Mouse (Mus musculus) midbrain, embryonic 14.5 days (tissue): ENCODE results near the gene Fggy. TPM values are rescaled to one million over a fixed set of nuclear protein-coding genes. Genes with fewer than 3 reads are reported as not detected.

ENCODE experiments used
- ATAC-seq: fragments of 200-750 bp; cut with Nextera tagmentation; 2 replicates; pipeline ENCODE4 v1.8.0; 2017; ENCODE audit warnings: moderate number of reproducible peaks, moderate library complexity; ENCODE audit not compliant: low FRiP score, low TSS enrichment
- DNase-seq: peaks from one replicate; pipeline ENCODE4 v3.0.0-alpha.2; 2015
- H3K27ac ChIP-seq: fragments of 300-500 bp; sonication (generic); replicated peaks from 2 replicates; pipeline ENCODE4 v1.5.1; 2014; ENCODE audit warnings: mild to moderate bottlenecking, low read depth, low read length, moderate library complexity
- H3K27me3 ChIP-seq: fragments of 300-500 bp; sonication (generic); 2 replicates; pipeline ENCODE4 v1.6.1; 2014; ENCODE audit warnings: low read length, control low read depth, mixed read lengths; ENCODE audit not compliant: control insufficient read depth, insufficient read depth
- H3K36me3 ChIP-seq: fragments of 300-500 bp; sonication (generic); 2 replicates; pipeline ENCODE4 v1.6.1; 2014; ENCODE audit warnings: low read length, control low read depth; ENCODE audit not compliant: control insufficient read depth, insufficient read depth
- H3K4me1 ChIP-seq: fragments of 300-500 bp; sonication (generic); 2 replicates; pipeline ENCODE4 v1.6.1; 2014; ENCODE audit warnings: mild to moderate bottlenecking, antibody characterized with exemption, low read length, control low read depth; ENCODE audit not compliant: control insufficient read depth, insufficient read depth
- H3K4me2 ChIP-seq: fragments of 300-500 bp; sonication (generic); 2 replicates; pipeline ENCODE4 v1.6.1; 2014; ENCODE audit warnings: mild to moderate bottlenecking, low read length, moderate library complexity
- H3K4me3 ChIP-seq: fragments of 300-500 bp; sonication (generic); replicated peaks from 2 replicates; pipeline ENCODE4 v1.5.1; 2014; ENCODE audit warnings: low read depth, low read length
- H3K9ac ChIP-seq: fragments of 300-500 bp; sonication (generic); replicated peaks from 2 replicates; pipeline ENCODE4 v1.6.1; 2014; ENCODE audit warnings: mild to moderate bottlenecking, low read length, moderate library complexity
- H3K9me3 ChIP-seq: fragments of 300-500 bp; sonication (generic); 2 replicates; pipeline ENCODE4 v1.6.1; 2016; ENCODE audit warnings: low read length, control low read depth, mixed read lengths; ENCODE audit not compliant: control insufficient read depth
- WGBS: fragments of 180-500 bp; shearing (Covaris S2); extraction: QIAGEN DNeasy Blood & Tissue Kit; methylation state at CpG from one replicate; pipeline ENCODE4 v1.1.7; 2014; 5-methylcytosine and 5-hydroxymethylcytosine counted together
- polyA plus RNA-seq: library from polyadenylated mRNA; unstranded; fragments of >200 nt; fragmentation: Nextera tagmentation; extraction: Ambion mirVana; gene quantifications from 2 replicates; pipeline ENCODE4 v1.2.1, GENCODE M21; 2014

The Fggy gene
- polyA plus RNA-seq, 1 experiment from 2014 or later: 8.8 TPM

- 92% methylated on average over 2 of the region's 2 CpGs for WGBS
- Histone ChIP-seq H3K27me3 (no peaks in the 10 kb centered on the region), H3K4me2 (no peak overlapping the region), H3K9ac (no peak overlapping the region), H3K36me3 (no peaks in the 10 kb centered on the region), H3K4me1 (no peaks in the 10 kb centered on the region), H3K27ac (no peak overlapping the region), H3K9me3 (no peaks in the 10 kb centered on the region), H3K4me3 (no peak overlapping the region)
- no peak for ATAC-seq
- no peak for DNase-seq
Observed at GRCm38 (mm10) chr4:95909689-95910654, 352.7 kb downstream of the Fggy start.

GRCm38 (mm10) chr4:95913026-95913425, 355.7 kb downstream of the Fggy start:
- Histone ChIP-seq H3K4me1 (peaks cover 9% of the 10 kb centered on the region; the same call in 1 of the 2 replicates), H3K4me2 (no peak overlapping the region), H3K27me3 (no peaks in the 10 kb centered on the region), H3K4me3 (no peak overlapping the region), H3K9ac (no peak overlapping the region), H3K9me3 (no peaks in the 10 kb centered on the region), H3K36me3 (no peaks in the 10 kb centered on the region), H3K27ac (no peak overlapping the region)
- DNase-seq: no peak
- ATAC-seq: no peak
- WGBS: 93% methylated on average over 1 of the region's 1 CpGs

DNA sequence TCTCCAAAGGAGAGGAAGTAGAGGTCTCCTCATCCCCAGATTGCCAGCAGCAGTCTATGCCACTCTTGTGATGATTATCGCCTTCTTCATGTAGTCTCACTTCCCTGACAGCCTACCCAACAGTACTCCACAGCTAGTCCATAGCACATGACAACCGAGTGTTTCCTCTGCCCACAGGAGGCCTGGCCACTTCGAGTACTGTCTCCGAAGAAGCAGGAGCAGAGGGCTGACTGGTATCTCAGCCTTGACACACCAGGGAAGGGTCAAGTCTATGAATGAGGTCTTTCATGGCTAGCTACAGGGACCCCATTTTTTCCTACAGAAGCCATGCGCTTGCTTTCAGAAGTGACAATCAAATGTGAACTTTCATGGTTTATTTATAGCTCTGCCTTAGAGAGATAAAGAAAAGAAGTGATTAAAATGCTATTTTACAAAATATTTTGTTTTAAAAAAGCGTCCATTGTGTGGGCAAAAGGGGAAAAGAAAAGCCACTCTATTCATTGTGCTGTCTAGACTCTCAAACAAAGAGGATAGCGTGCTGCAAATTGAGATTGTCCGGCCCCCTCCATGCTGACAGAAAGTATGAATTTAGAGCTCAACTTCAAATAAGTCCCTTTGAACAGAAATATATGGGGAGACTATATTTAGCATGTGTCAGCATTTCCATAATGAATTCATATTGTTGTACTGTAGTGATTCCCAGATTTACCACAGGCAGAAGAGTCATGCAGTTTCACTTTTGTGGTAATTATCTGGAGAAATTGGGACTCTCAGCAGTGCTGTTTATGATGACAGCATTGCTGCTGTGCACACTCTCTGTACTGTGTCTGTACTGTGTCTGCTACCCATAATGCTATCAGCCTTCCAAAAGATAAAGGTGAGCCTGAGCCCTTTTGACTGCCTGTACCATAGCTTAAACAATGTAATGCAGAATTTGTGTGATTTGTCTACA, 358.6 kb downstream of the Fggy start:
- H3K27me3 ChIP-seq: no peaks in the 10 kb centered on the region
- H3K9me3 ChIP-seq: no peaks in the 10 kb centered on the region
- ATAC-seq (peak; percentile 5; the same call in 1 of the 2 replicates), DNase-seq (no peak)
- whole genome bisulfite sequencing: 34% methylated on average over 8 of the region's 8 CpGs
- peaks cover 9% of the 10 kb centered on the region; the same call in 1 of the 2 replicates for H3K4me1 ChIP-seq
- no peaks in the 10 kb centered on the region for H3K36me3 ChIP-seq
- no peak overlapping the region for H3K4me3 ChIP-seq
- H3K4me2 ChIP-seq: no peak overlapping the region
- no peak overlapping the region for H3K9ac ChIP-seq
- H3K27ac ChIP-seq: no peak overlapping the region

DNA sequence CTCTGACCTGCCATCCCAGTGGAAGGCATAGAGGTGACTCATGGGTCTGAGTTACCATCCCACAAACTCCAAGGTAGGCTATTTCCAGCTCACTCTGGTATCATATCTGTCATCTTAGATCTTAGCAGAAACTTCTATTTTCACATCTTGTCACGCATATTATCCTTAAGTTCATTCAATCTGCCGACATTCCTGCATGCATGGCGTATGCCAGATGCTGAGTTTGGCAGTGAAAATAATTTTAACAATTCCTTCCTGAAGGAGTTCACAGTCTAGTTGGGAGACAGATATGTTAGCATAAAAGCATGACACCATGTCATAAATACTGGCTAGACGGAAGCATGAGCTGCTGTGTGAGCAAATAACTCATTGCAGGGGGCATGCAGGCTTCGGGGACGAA, 360.4 kb downstream of the Fggy start:
- no peak overlapping the region for H3K9ac ChIP-seq
- H3K4me1 ChIP-seq: peaks cover 9% of the 10 kb centered on the region; the same call in 1 of the 2 replicates
- H3K4me2 ChIP-seq: no peak overlapping the region
- H3K9me3 ChIP-seq: no peaks in the 10 kb centered on the region
- H3K4me3 ChIP-seq: no peak overlapping the region
- H3K36me3 ChIP-seq: no peaks in the 10 kb centered on the region
- H3K27me3 ChIP-seq: no peaks in the 10 kb centered on the region
- no peak overlapping the region for H3K27ac ChIP-seq
- DNase-seq (no peak), ATAC-seq (no peak)
- 83% methylated on average over 6 of the region's 6 CpGs for WGBS

DNA sequence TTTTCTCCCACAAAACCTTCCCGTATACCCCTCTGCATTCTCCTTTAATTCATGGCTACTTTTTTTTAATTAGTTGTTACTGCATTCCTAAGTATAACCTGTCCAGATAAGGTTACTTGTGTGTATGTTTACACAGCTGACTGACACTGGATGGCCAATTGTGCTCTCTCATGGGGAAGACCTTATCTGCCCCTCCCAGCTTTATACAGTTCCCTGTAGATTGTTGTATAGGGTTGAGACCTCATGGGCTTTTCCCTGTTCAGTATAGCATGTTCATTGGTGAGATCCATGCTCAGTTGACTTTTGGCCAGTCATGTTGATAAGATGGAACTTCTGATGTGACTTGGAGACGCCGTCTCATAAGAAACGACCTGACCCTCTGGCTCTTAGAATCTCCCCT, 363.1 kb downstream of the Fggy start:
- no peak overlapping the region for H3K4me2 ChIP-seq
- no peak overlapping the region for H3K27ac ChIP-seq
- ATAC-seq (no peak), DNase-seq (no peak)
- no peak overlapping the region for H3K9ac ChIP-seq
- H3K36me3 ChIP-seq: no peaks in the 10 kb centered on the region
- no peaks in the 10 kb centered on the region for H3K9me3 ChIP-seq
- 91% methylated on average over 4 of the region's 4 CpGs for WGBS
- peaks cover 8% of the 10 kb centered on the region; the same call in 1 of the 2 replicates for H3K4me1 ChIP-seq
- H3K4me3 ChIP-seq: no peak overlapping the region
- no peaks in the 10 kb centered on the region for H3K27me3 ChIP-seq

GRCm38 (mm10) chr4:95924210-95925184, 367.2 kb downstream of the Fggy start:
- Histone ChIP-seq H3K4me1 (no peaks in the 10 kb centered on the region), H3K36me3 (no peaks in the 10 kb centered on the region), H3K4me3 (no peak overlapping the region), H3K9me3 (no peaks in the 10 kb centered on the region), H3K4me2 (no peak overlapping the region), H3K27me3 (no peaks in the 10 kb centered on the region), H3K9ac (no peak overlapping the region), H3K27ac (no peak overlapping the region)
- 9% methylated on average over 7 of the region's 7 CpGs for WGBS
- peak; percentile 67; the same call in 1 of the 2 replicates for ATAC-seq
- DNase-seq: peak; percentile 88

GRCm38 (mm10) chr4:95928846-95929245, 371.5 kb downstream of the Fggy start:
- ATAC-seq (no peak), DNase-seq (no peak)
- Histone ChIP-seq H3K4me1 (no peaks in the 10 kb centered on the region), H3K4me3 (no peak overlapping the region), H3K4me2 (no peak overlapping the region), H3K27ac (no peak overlapping the region), H3K9ac (no peak overlapping the region), H3K9me3 (no peaks in the 10 kb centered on the region), H3K27me3 (no peaks in the 10 kb centered on the region), H3K36me3 (no peaks in the 10 kb centered on the region)
- WGBS: 92% methylated on average over 1 of the region's 1 CpGs

- 95% methylated on average over 1 of the region's 1 CpGs for WGBS
- H3K36me3 ChIP-seq: no peaks in the 10 kb centered on the region
Observed at GRCm38 (mm10) chr4:95929936-95930335, 372.6 kb downstream of the Fggy start.

More at GRCm38 (mm10) chr4:95929936-95930335, 372.6 kb downstream of the Fggy start:
- Histone ChIP-seq H3K4me2 (no peak overlapping the region), H3K27ac (no peak overlapping the region), H3K9me3 (no peaks in the 10 kb centered on the region), H3K4me3 (no peak overlapping the region), H3K27me3 (no peaks in the 10 kb centered on the region), H3K4me1 (no peaks in the 10 kb centered on the region), H3K9ac (no peak overlapping the region)
- ATAC-seq (no peak), DNase-seq (no peak)
